Mouse (Mus musculus) hindbrain, embryonic 12.5 days (tissue): Measurements from ENCODE around the gene Uhrf1. TPM values are rescaled to one million over a fixed set of nuclear protein-coding genes. Genes with fewer than 3 reads are reported as not detected.
A peak's percentile ranks its signal among the peaks of the same experiment; 100 is the strongest.

Experiments
- ATAC-seq: fragments of 200-750 bp; cut with Nextera tagmentation; 2 replicates; pipeline ENCODE4 v1.8.0; 2017; ENCODE audit warnings: moderate TSS enrichment; ENCODE audit not compliant: low FRiP score
- H3K27ac ChIP-seq: fragments of 300-500 bp; sonication (generic); 2 replicates; pipeline ENCODE4 v1.5.1; 2016; ENCODE audit warnings: mild to moderate bottlenecking
- H3K27me3 ChIP-seq: fragments of 300-500 bp; sonication (generic); 2 replicates; pipeline ENCODE4 v1.6.1; 2016; ENCODE audit warnings: mild to moderate bottlenecking
- H3K36me3 ChIP-seq: fragments of 300-500 bp; sonication (generic); 2 replicates; pipeline ENCODE4 v1.6.1; 2016; ENCODE audit warnings: mild to moderate bottlenecking
- H3K4me1 ChIP-seq: fragments of 300-500 bp; sonication (generic); 2 replicates; pipeline ENCODE4 v1.6.1; 2016
- H3K4me2 ChIP-seq: fragments of 300-500 bp; sonication (generic); replicated peaks from 2 replicates; pipeline ENCODE4 v1.6.1; 2016; ENCODE audit warnings: mild to moderate bottlenecking
- H3K4me3 ChIP-seq: fragments of 300-500 bp; sonication (generic); 2 replicates; pipeline ENCODE4 v1.5.1; 2016; ENCODE audit warnings: mild to moderate bottlenecking
- H3K9ac ChIP-seq: fragments of 300-500 bp; sonication (generic); 2 replicates; pipeline ENCODE4 v1.6.1; 2016; ENCODE audit warnings: mild to moderate bottlenecking, moderate library complexity
- H3K9me3 ChIP-seq: fragments of 300-500 bp; sonication (generic); replicated peaks from 2 replicates; pipeline ENCODE4 v1.6.1; 2016; ENCODE audit warnings: mild to moderate bottlenecking
- WGBS: fragments of 180-500 bp; shearing (Covaris S2); methylation state at CpG from one replicate; pipeline ENCODE4 v1.1.7; 2016; 5-methylcytosine and 5-hydroxymethylcytosine counted together
- polyA plus RNA-seq: library from polyadenylated mRNA; unstranded; fragments of >200 nt; fragmentation: Nextera tagmentation; extraction: Ambion mirVana; gene quantifications from 2 replicates; pipeline ENCODE4 v1.2.1, GENCODE M21; 2016

The Uhrf1 gene
- polyA plus RNA-seq, 1 experiment from 2014 or later = 99.9 TPM

GRCm38 (mm10) chr17:56264020-56264419 lies 39.1 kb upstream of the Uhrf1 start:
- H3K36me3 ChIP-seq = peaks cover 45% of the 10 kb centered on the region

DNA sequence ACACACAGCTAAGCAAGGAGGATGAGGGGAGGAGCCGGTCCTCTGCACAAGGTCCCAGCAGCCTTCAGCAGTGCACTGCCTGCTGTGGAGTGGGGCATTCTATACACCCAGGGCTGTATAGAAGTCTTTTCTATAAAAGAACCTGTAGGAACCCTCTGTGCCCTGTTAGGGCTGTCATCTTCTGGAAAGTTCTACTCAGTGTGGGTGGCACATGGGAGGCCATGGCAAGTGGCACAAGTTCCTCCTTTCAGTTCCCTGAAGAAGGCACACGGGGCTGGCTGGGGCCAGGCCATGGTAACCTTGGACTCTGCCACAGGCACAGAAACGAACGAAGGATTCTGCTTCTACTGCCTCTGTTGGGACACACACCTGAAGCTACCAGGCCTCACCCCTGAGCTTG lies 38.1 kb upstream of the Uhrf1 start:
- Histone ChIP-seq H3K9ac (no peak overlapping the region), H3K36me3 (peaks cover 35% of the 10 kb centered on the region), H3K9me3 (no peaks in the 10 kb centered on the region), H3K4me1 (peaks cover 24% of the 10 kb centered on the region), H3K27ac (no peak overlapping the region), H3K4me3 (no peak overlapping the region), H3K27me3 (no peaks in the 10 kb centered on the region), H3K4me2 (no peak overlapping the region)
- 95% methylated on average over 4 of the region's 4 CpGs for WGBS
- no peak for ATAC-seq

More at GRCm38 (mm10) chr17:56264020-56264419, 39.1 kb upstream of the Uhrf1 start:
- Histone ChIP-seq H3K27me3 (no peaks in the 10 kb centered on the region), H3K9ac (no peak overlapping the region), H3K27ac (no peak overlapping the region), H3K4me3 (no peak overlapping the region), H3K4me1 (peaks cover 27% of the 10 kb centered on the region), H3K4me2 (no peak overlapping the region), H3K9me3 (no peaks in the 10 kb centered on the region)
- peak; percentile 54; the same call in 1 of the 2 replicates for ATAC-seq
- 25% methylated on average over 8 of the region's 8 CpGs for WGBS

DNA sequence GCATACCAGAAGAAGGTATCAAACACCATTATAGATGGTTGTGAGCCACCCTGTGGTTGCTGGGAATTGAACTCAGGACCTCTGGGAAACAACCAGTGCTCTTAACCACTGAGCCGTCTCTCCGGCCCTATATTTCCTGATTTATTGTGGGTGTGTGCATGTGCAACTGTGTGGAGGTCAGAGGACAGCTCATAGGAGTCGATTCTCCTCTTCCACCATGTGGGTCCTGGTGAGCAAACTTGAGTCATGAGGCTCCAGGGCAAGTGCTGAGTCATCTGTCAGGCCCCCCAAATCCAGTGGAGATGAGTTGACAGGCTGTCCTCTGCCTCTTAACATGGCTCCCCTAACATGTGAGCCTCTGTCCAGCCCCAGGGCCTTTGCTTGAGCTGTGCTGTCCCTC lies 37.3 kb upstream of the Uhrf1 start:
- Histone ChIP-seq H3K9ac (no peak overlapping the region), H3K27me3 (no peaks in the 10 kb centered on the region), H3K36me3 (peaks cover 27% of the 10 kb centered on the region), H3K27ac (no peak overlapping the region), H3K4me2 (no peak overlapping the region), H3K4me1 (peaks cover 17% of the 10 kb centered on the region), H3K4me3 (no peak overlapping the region), H3K9me3 (no peaks in the 10 kb centered on the region)
- WGBS = 86% methylated on average over 3 of the region's 3 CpGs
- no peak for ATAC-seq

DNA sequence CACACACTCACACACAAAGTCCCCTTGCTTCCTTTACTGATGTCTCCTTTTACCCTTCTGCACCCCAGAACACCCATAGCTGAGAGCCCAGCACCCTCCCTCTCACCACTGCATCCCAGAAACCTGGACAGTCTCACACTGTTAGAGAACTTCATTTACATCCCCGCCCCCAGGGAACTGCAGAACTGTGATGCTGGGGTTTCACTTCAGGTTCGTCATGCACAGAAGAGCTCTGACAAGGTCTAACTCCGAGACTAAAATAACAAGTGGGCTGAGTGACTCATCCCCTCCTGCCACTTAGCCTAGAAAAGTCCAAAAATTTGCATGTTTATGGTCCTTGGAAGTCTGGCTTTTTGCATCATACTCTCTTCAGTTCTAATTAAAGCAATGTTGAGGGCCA lies 36.9 kb upstream of the Uhrf1 start:
- no peak for ATAC-seq
- Histone ChIP-seq H3K4me2 (no peak overlapping the region), H3K27me3 (no peaks in the 10 kb centered on the region), H3K4me3 (no peak overlapping the region), H3K27ac (no peak overlapping the region), H3K9me3 (no peaks in the 10 kb centered on the region), H3K9ac (no peak overlapping the region), H3K36me3 (peaks cover 23% of the 10 kb centered on the region), H3K4me1 (peaks cover 13% of the 10 kb centered on the region)
- 71% methylated on average over 3 of the region's 3 CpGs for WGBS

GRCm38 (mm10) chr17:56269153-56269630 lies 33.9 kb upstream of the Uhrf1 start:
- Histone ChIP-seq H3K9ac (peak overlapping the region; percentile 62), H3K27ac (peak overlapping the region; percentile 58), H3K4me3 (peak overlapping the region; percentile 34), H3K9me3 (no peaks in the 10 kb centered on the region), H3K27me3 (no peaks in the 10 kb centered on the region), H3K4me1 (peaks cover 7% of the 10 kb centered on the region), H3K4me2 (peak overlapping the region; percentile 60), H3K36me3 (peaks cover 9% of the 10 kb centered on the region)
- ATAC-seq = peak; percentile 87
- 27% methylated on average over 12 of the region's 12 CpGs for WGBS

GRCm38 (mm10) chr17:56269741-56270140 lies 33.4 kb upstream of the Uhrf1 start:
- Histone ChIP-seq H3K27me3 (no peaks in the 10 kb centered on the region), H3K4me2 (peak overlapping the region; percentile 60), H3K4me3 (peak overlapping the region; percentile 34), H3K27ac (peak overlapping the region; percentile 58; the same call in 1 of the 2 replicates), H3K9me3 (no peaks in the 10 kb centered on the region), H3K4me1 (peaks cover 7% of the 10 kb centered on the region), H3K36me3 (peaks cover 7% of the 10 kb centered on the region), H3K9ac (peak overlapping the region; percentile 62)
- ATAC-seq = peak; percentile 39
- WGBS = 67% methylated on average over 3 of the region's 3 CpGs

DNA sequence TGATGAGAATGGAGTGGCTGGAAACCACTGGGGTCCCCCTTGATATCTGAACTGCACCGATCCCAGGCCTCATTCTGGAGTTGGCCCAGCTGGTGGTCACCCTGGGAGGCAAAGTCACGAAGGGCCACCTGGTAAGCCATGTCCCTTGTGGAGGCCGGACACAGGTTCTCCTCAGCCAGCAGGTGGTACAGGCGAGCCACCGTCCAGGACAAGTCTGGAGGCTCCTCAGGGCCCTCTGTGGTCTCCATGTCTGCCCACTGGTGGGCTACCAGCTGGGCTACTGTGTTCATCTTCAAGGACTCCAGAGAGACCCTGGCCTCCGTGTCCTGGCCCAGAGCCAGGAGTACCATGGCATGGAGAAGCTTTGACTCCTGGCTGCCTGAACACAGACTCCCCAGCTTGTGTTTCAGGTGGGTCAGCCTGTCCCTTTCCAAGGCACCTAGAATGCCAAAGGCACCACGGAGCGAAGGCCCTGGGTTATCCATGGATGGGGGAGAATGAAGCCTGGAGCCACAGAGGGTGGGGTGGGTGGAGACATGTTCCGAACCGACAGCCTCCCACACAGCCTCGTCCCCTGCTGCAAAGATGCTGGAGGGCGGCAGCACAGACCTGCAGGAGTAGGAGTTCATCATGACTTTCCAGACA lies 31.4 kb upstream of the Uhrf1 start:
- WGBS = 83% methylated on average over 12 of the region's 12 CpGs
- H3K27me3 ChIP-seq = no peaks in the 10 kb centered on the region

DNA sequence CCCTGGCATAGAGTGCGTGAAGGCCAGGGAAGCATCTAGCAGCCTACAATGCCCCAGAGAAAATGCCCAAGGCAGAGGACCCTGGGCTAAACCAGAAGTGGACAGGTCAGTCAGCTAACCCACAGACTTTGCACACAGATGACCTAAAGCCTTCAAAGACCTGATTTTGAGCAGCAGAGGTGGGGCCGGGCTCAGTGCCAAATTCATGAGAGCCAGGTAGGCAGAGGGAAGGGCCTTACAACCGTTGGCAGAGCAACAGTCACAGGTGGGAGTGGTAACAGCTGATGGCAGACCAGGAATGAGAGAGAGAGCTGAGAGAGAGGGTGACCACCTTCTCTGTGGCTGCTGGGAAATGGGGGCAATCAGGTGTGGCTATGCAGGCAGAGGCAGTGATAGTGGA lies 30.5 kb upstream of the Uhrf1 start:
- Histone ChIP-seq H3K9me3 (no peaks in the 10 kb centered on the region), H3K36me3 (no peaks in the 10 kb centered on the region), H3K4me3 (no peak overlapping the region), H3K4me1 (peaks cover 23% of the 10 kb centered on the region), H3K9ac (no peak overlapping the region; the same call in 1 of the 2 replicates), H3K4me2 (no peak overlapping the region), H3K27ac (no peak overlapping the region), H3K27me3 (no peaks in the 10 kb centered on the region)
- no peak for ATAC-seq
- WGBS = 86% methylated on average over 3 of the region's 3 CpGs

More for the DNA sequence above, 31.4 kb upstream of the Uhrf1 start:
- ATAC-seq = no peak
- Histone ChIP-seq H3K36me3 (no peaks in the 10 kb centered on the region), H3K4me1 (peaks cover 15% of the 10 kb centered on the region), H3K27ac (no peak overlapping the region), H3K9ac (no peak overlapping the region), H3K4me2 (no peak overlapping the region), H3K4me3 (no peak overlapping the region), H3K9me3 (no peaks in the 10 kb centered on the region)

- 88% methylated on average over 7 of the region's 7 CpGs for WGBS
- Histone ChIP-seq H3K9ac (no peak overlapping the region; the same call in 1 of the 2 replicates), H3K4me3 (no peak overlapping the region)
These were observed 29.6 kb upstream of the Uhrf1 start for GRCm38 (mm10) chr17:56273482-56273881.

GRCm38 (mm10) chr17:56273986-56274385 lies 29.1 kb upstream of the Uhrf1 start:
- Histone ChIP-seq H3K27me3 (no peaks in the 10 kb centered on the region), H3K4me2 (no peak overlapping the region), H3K9ac (no peak overlapping the region; the same call in 1 of the 2 replicates), H3K27ac (no peak overlapping the region), H3K9me3 (no peaks in the 10 kb centered on the region), H3K4me3 (no peak overlapping the region), H3K36me3 (no peaks in the 10 kb centered on the region), H3K4me1 (peaks cover 23% of the 10 kb centered on the region)
- WGBS = 91% methylated on average over 5 of the region's 5 CpGs
- ATAC-seq = no peak

More at GRCm38 (mm10) chr17:56273482-56273881, 29.6 kb upstream of the Uhrf1 start:
- Histone ChIP-seq H3K4me1 (peaks cover 23% of the 10 kb centered on the region), H3K27me3 (no peaks in the 10 kb centered on the region), H3K27ac (no peak overlapping the region), H3K9me3 (no peaks in the 10 kb centered on the region), H3K36me3 (no peaks in the 10 kb centered on the region), H3K4me2 (no peak overlapping the region)
- ATAC-seq = no peak

- H3K4me2 ChIP-seq = peak overlapping the region; percentile 57
- H3K27me3 ChIP-seq = no peaks in the 10 kb centered on the region
- H3K4me1 ChIP-seq = peaks cover 16% of the 10 kb centered on the region
- H3K27ac ChIP-seq = 0 out of 2 replicates have a peak overlapping the region, but pooled peaks have one; percentile 23
- WGBS = 37% methylated on average over 5 of the region's 5 CpGs
- H3K9me3 ChIP-seq = no peaks in the 10 kb centered on the region
- H3K4me3 ChIP-seq = peak overlapping the region; percentile 40
- ATAC-seq = no peak
- peaks cover 5% of the 10 kb centered on the region for H3K36me3 ChIP-seq
- H3K9ac ChIP-seq = peak overlapping the region; percentile 55
These were observed 27.2 kb upstream of the Uhrf1 start for GRCm38 (mm10) chr17:56275842-56276480.

DNA sequence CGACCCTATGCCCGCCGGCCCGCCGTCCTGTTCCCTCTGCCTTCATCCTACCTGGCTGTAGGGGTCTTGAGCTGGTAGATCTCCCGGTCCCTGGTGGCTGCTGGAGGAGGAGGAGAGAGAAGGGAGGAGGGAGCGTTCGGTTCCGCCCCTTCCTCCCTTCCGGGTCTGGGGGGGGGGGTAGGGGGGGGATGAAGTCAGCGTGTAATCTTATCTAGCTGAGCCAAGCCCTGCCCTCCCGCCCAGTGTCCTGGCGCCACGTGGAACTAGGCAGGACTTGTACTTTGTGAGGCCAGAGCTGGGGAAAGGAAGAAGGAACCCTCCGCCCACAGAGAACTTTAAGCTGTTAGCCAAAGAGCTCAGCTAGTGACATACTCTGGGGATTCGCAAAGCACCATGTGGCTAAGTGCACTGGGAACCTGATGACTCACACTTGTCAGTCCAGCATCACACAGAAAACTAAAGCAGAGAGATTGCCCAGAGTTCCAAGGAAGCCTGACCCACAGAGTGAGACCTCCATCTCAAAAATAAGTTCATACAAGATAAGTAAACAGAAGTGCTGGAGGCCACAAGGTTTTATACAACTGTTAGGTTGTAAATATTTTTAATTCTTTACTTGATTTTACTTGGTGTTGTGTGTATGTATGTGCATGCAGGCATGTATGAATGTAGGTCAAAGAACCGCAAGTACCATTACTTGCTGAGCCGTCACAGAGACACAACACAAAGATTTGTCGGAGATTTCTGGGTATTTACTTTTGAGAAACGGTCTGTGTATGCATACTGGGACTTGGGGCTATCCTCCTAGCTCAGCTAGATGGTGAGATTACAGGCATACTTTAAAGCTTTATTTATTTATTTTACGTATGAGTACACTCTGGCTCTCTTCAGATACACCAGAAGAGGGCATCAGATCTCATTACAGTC lies 26.2 kb upstream of the Uhrf1 start, which contains the start of gene Ticam1:
Gene Ticam1 (minus strand): TSS at position 144 of the 924 bp plus-strand sequence.
- Histone ChIP-seq H3K36me3 (peaks cover 13% of the 10 kb centered on the region), H3K4me1 (peaks cover 16% of the 10 kb centered on the region), H3K9me3 (no peaks in the 10 kb centered on the region), H3K4me3 (peak within 1 kb of the TSS; percentile 40), H3K27ac (peak within 1 kb of the TSS; percentile 40; the same call in 1 of the 2 replicates), H3K27me3 (no peaks in the 10 kb centered on the region), H3K4me2 (peak within 1 kb of the TSS; percentile 57), H3K9ac (peak within 1 kb of the TSS; percentile 55)
- 13% methylated on average over 15 of the region's 21 CpGs for WGBS
- peak; percentile 78 for ATAC-seq
